Mouse (Mus musculus): ENCODE measurements at regions not wholly inside any gene's neighbourhood (a gene's known extent, or its start where the extent isn't known, plus 50 kb on each side); places are given as distances from the start of the nearest gene placed in this dataset.

DNA sequence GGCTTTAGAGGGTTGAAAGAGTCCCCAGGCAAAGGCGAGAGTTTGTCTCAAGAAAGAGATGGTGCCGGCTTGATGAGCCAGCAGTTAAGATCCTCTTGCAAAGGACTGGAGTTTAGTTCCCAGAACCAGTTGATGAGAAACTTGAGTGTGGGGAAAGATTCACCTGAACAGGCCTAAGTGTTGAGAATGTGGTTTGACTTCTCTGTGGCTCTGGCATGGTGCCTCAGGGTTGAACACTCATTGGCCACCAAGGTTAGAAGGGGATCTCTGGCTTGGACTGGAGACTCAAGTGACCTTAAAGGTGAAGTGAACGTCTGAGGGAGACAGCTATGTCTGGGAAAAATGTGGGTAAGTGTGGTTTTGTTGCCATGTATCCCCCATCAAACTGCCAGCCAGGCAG is 142.8 kb downstream of the Inhbb start:
- no peak for TF ChIP-seq CTCF (IDR thresholded peaks at IDR 0.05; ENCODE audit: extremely low read depth, insufficient read depth, low read length)
- TF ChIP-seq POLR2A (IDR thresholded peaks at IDR 0.05; ENCODE audit: extremely low read depth, insufficient read depth, low read length) = no peak
